Mouse (Mus musculus): Measurements from ENCODE around the gene Mslnl.

GRCm38 (mm10) chr17:25761561-25761970 is 25.7 kb downstream of the Mslnl start:
- no peak for TF ChIP-seq POLR2A (IDR thresholded peaks at IDR 0.05; ENCODE audit: low read depth, low read length)
- no peak for TF ChIP-seq CTCF (IDR thresholded peaks at IDR 0.05; ENCODE audit: borderline replicate concordance, insufficient read depth, low read length)
